Mouse (Mus musculus) telencephalon, adult 2 months (tissue): Measurements from ENCODE around the gene Cuta.
A peak's percentile ranks its signal among the peaks of the same experiment; 100 is the strongest.

Source experiments
- DNase-seq: peaks from one replicate; pipeline ENCODE4 v3.0.0-alpha.2; 2011; ENCODE audit warnings: low read depth, low spot score

Cuta gene

GRCm38 (mm10) chr17:26886047-26886749 lies 53.2 kb downstream of the Cuta start:
- peak; percentile 82 for DNase-seq

- no peak for DNase-seq
Measured at GRCm38 (mm10) chr17:26884995-26885926, 54.1 kb downstream of the Cuta start.
